In the genomic region with DNA sequence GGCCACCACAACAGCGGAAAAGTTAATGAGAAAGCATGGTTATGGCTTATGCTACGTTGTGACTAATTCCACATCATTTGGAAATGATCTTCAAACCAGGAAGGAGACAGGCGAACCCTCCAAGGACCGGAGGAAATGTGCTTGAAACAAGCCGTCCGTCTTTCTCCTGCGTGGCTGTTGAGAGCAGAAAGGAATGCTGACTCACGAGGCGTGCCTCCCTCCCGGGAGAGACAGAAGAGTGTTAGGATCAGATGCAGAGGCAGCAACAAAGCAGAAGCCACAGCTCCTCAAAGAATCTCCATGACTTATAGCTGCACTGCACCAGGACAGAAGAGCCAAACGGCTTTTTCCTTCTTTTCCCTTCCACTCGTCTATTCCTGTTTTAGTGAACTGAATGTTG, we compare ENCODE assay signal across 8 mouse cellular contexts.
DNase-seq lines count a peak whose midpoint lies in the region; ATAC-seq and TF ChIP-seq lines count a peak whose summit lies in the region.

No protein-coding gene starts in this region.

- 23% methylated on average over 12 of the region's 12 CpGs for WGBS in liver, embryonic 12.5 days (ENCODE audit: insufficient replicate concordance)
- 34% methylated on average over 12 of the region's 12 CpGs for WGBS in liver, postnatal 0 days (ENCODE audit: insufficient replicate concordance)

- H3K9me3 ChIP-seq in liver, embryonic 12.5 days (replicated peaks), result no peaks in the 10 kb centered on the region
- no peaks in the 10 kb centered on the region for H3K9me3 ChIP-seq in liver, postnatal 0 days (ENCODE audit: low read length)

- H3K4me3 ChIP-seq in liver, embryonic 12.5 days, result no peak overlapping the region
- H3K4me3 ChIP-seq in liver, postnatal 0 days (ENCODE audit: low read depth, low read length), result no peak overlapping the region

- no peak overlapping the region for H3K9ac ChIP-seq in liver, embryonic 12.5 days
- no peak overlapping the region for H3K9ac ChIP-seq in liver, postnatal 0 days (replicated peaks)

- H3K4me2 ChIP-seq in liver, embryonic 12.5 days, result no peak overlapping the region
- no peak overlapping the region for H3K4me2 ChIP-seq in liver, postnatal 0 days (ENCODE audit: low read depth, low read length)

- no peak for TF ChIP-seq CTCF in liver, postnatal 0 days (IDR thresholded peaks at IDR 0.05; ENCODE audit: low read depth)

- no peak for TF ChIP-seq EP300 in liver, postnatal 0 days (IDR thresholded peaks at IDR 0.05; ENCODE audit: low read depth)

- peak; percentile 49; the same call in 1 of the 2 replicates for ATAC-seq in liver, embryonic 12.5 days
- no peak for ATAC-seq in liver, postnatal 0 days
- ATAC-seq in granulocyte monocyte progenitor cell, adult 5-6 weeks (replicated peaks; ENCODE audit: poor library complexity, severe bottlenecking), result peak; percentile 37; the same call in 1 of the 2 replicates

- 0 out of 2 replicates have a peak, but pooled peaks cover 8% of the 10 kb centered on the region for H3K4me1 ChIP-seq in liver, embryonic 12.5 days
- no peaks in the 10 kb centered on the region for H3K4me1 ChIP-seq in liver, postnatal 0 days (ENCODE audit: insufficient read depth)

- no peak for DNase-seq in liver, postnatal 0 days
- DNase-seq in adrenal gland, postnatal 25 days, result peak; percentile 54
- DNase-seq in kidney, postnatal 4 days, result peak; percentile 45 to 57
- DNase-seq in retina, postnatal 1 day, result peak; percentile 56
- DNase-seq in ovary, postnatal 10 days (ENCODE audit: low spot score), result no peak
- no peak for DNase-seq in cerebellum, postnatal 36 days

- no peaks in the 10 kb centered on the region for H3K27me3 ChIP-seq in liver, embryonic 12.5 days (replicated peaks)
- no peaks in the 10 kb centered on the region for H3K27me3 ChIP-seq in liver, postnatal 0 days (ENCODE audit: insufficient read depth, low read length)

- no peak overlapping the region for H3K27ac ChIP-seq in liver, embryonic 12.5 days
- no peak overlapping the region for H3K27ac ChIP-seq in liver, postnatal 0 days (ENCODE audit: low read depth)

- H3K36me3 ChIP-seq in liver, embryonic 12.5 days, result no peaks in the 10 kb centered on the region
- H3K36me3 ChIP-seq in liver, postnatal 0 days (replicated peaks; ENCODE audit: insufficient read depth, low read length), result no peaks in the 10 kb centered on the region; the same call in 1 of the 2 replicates

Comparison
In these comparisons a context has a peak if more than half of its experiments do, and no peak if none do; other contexts are left out.
1. DNase-seq: peak in adrenal gland, postnatal 25 days (single experiment), kidney, postnatal 4 days (2 of 2) and retina, postnatal 1 day (single experiment); none in liver, postnatal 0 days (single experiment), ovary, postnatal 10 days (single experiment) and cerebellum, postnatal 36 days (0 of 2).